In the genomic region with DNA sequence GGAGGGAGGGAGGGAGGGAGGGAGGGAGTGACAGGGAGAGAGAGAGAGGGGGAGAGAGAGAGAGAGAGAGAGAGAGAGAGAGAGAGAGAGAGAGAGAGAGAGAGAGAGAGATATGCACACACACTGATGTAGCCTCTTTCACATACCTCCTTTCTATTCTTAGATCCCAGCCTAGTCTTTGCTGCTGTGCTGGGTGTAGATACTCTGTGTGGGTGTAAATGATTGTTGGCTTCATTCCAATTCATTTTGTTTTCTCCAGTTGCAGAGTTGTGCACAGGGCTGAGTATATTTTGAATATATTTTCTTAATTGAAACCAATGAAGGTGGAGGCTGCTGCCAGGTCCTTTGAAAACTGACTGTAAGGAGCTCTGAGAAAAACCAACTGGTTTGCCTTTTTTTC, we compare ENCODE assay signal across 24 mouse cellular contexts.
A peak's percentile ranks its signal among the peaks of the same experiment; 100 is the strongest.
DNase-seq lines count a peak whose midpoint lies in the region; ATAC-seq lines count a peak whose summit lies in the region.
"Had no signal": no experiment of that assay in that cellular context is flagged by ENCODE, and none has a peak within 500 bp of the region (broad histone marks: within the 10 kb centered on the region; RNA-seq: fewer than 3 reads in every experiment).

No protein-coding gene starts in this region.

- no peak overlapping the region for H3K4me2 ChIP-seq in forebrain, embryonic 16.5 days (ENCODE audit: low read length)
- no peak overlapping the region for H3K4me2 ChIP-seq in forebrain, embryonic 13.5 days
- no peak overlapping the region for H3K4me2 ChIP-seq in heart, embryonic 16.5 days (ENCODE audit: low read depth, low read length)
- H3K4me2 ChIP-seq: heart, embryonic 12.5 days; hindbrain, embryonic 15.5 days; intestine, embryonic 15.5 days had no signal

- no peak overlapping the region for H3K9ac ChIP-seq in forebrain, embryonic 16.5 days (replicated peaks; ENCODE audit: low read depth, low read length)
- no peak overlapping the region for H3K9ac ChIP-seq in forebrain, embryonic 13.5 days
- no peak overlapping the region for H3K9ac ChIP-seq in heart, embryonic 16.5 days (ENCODE audit: low read length)
- H3K9ac ChIP-seq: heart, embryonic 12.5 days; hindbrain, embryonic 15.5 days; intestine, embryonic 15.5 days had no signal

- intact Hi-C loops in left cerebral cortex, postnatal 25 days (cut with DNase I) = no loop called here
- intact Hi-C loops in left cerebral cortex, postnatal 36 days (cut with DNase I) = no loop called here

- H3K27me3 ChIP-seq in forebrain, embryonic 16.5 days (replicated peaks; ENCODE audit: control insufficient read depth, insufficient read depth, low read length) = no peaks in the 10 kb centered on the region
- H3K27me3 ChIP-seq in forebrain, embryonic 13.5 days = no peaks in the 10 kb centered on the region
- H3K27me3 ChIP-seq in heart, embryonic 16.5 days (ENCODE audit: control insufficient read depth, insufficient read depth, low read length) = no peaks in the 10 kb centered on the region
- H3K27me3 ChIP-seq: heart, embryonic 12.5 days; hindbrain, embryonic 15.5 days; intestine, embryonic 15.5 days had no signal

- H3K4me3 ChIP-seq in forebrain, embryonic 16.5 days (replicated peaks; ENCODE audit: low read length) = no peak overlapping the region
- no peak overlapping the region for H3K4me3 ChIP-seq in forebrain, embryonic 13.5 days
- H3K4me3 ChIP-seq in heart, embryonic 16.5 days (ENCODE audit: low read length) = no peak overlapping the region
- H3K4me3 ChIP-seq: forebrain, embryonic 10.5 days; heart, embryonic 12.5 days; hindbrain, embryonic 15.5 days; intestine, embryonic 15.5 days had no signal

- no peak for DNase-seq in heart, postnatal 4 days
- DNase-seq in left cerebral cortex, postnatal 25 days (ENCODE audit: low spot score in 2 of 2) = peak; percentile 2 to 14
- DNase-seq in left cerebral cortex, postnatal 36 days (ENCODE audit: low spot score in 2 of 2) = no peak
- DNase-seq in telencephalon, adult 2 months (ENCODE audit: low read depth, low spot score) = peak; percentile 31
- no peak for DNase-seq in gastrocnemius, adult 18-20 months (ENCODE audit: low spot score)
- DNase-seq: adrenal gland, adult 2 months; adrenal gland, postnatal 14 days; cerebellum, adult 18-20 months; cerebellum, adult 9-10 months; cerebellum, postnatal 14 days; gastrocnemius, postnatal 10 days; gastrocnemius, postnatal 36 days; heart, postnatal 10 days; heart, postnatal 36 days; kidney, adult 11 months; kidney, adult 9 months had no signal

- H3K27ac ChIP-seq in forebrain, embryonic 16.5 days (ENCODE audit: low read length) = no peak overlapping the region
- no peak overlapping the region for H3K27ac ChIP-seq in forebrain, embryonic 13.5 days
- no peak overlapping the region for H3K27ac ChIP-seq in heart, embryonic 16.5 days (ENCODE audit: low read length)
- H3K27ac ChIP-seq: forebrain, embryonic 10.5 days; hindbrain, embryonic 15.5 days; intestine, embryonic 15.5 days had no signal

- H3K4me1 ChIP-seq in forebrain, embryonic 16.5 days (replicated peaks; ENCODE audit: control insufficient read depth, insufficient read depth, low read length) = no peaks in the 10 kb centered on the region
- H3K4me1 ChIP-seq in forebrain, embryonic 13.5 days = no peaks in the 10 kb centered on the region
- no peaks in the 10 kb centered on the region for H3K4me1 ChIP-seq in heart, embryonic 16.5 days (ENCODE audit: control insufficient read depth, insufficient read depth, low read length)
- H3K4me1 ChIP-seq: forebrain, embryonic 10.5 days; hindbrain, embryonic 15.5 days; intestine, embryonic 15.5 days had no signal

- H3K36me3 ChIP-seq in forebrain, embryonic 16.5 days (ENCODE audit: control insufficient read depth, insufficient read depth) = no peaks in the 10 kb centered on the region
- H3K36me3 ChIP-seq in forebrain, embryonic 13.5 days (ENCODE audit: poor library complexity, severe bottlenecking) = no peaks in the 10 kb centered on the region
- no peaks in the 10 kb centered on the region for H3K36me3 ChIP-seq in heart, embryonic 16.5 days (ENCODE audit: control insufficient read depth, insufficient read depth)
- H3K36me3 ChIP-seq: forebrain, embryonic 10.5 days; heart, embryonic 12.5 days; hindbrain, embryonic 15.5 days; intestine, embryonic 15.5 days had no signal

- no peaks in the 10 kb centered on the region for H3K9me3 ChIP-seq in forebrain, embryonic 16.5 days (ENCODE audit: control insufficient read depth, low read length)
- no peaks in the 10 kb centered on the region for H3K9me3 ChIP-seq in forebrain, embryonic 13.5 days (replicated peaks)
- no peaks in the 10 kb centered on the region for H3K9me3 ChIP-seq in heart, embryonic 16.5 days (replicated peaks; ENCODE audit: control insufficient read depth, low read length)
- H3K9me3 ChIP-seq: forebrain, embryonic 10.5 days; heart, embryonic 12.5 days; hindbrain, embryonic 15.5 days; intestine, embryonic 15.5 days had no signal

- ATAC-seq in forebrain, embryonic 16.5 days = peak; percentile 66; the same call in 1 of the 2 replicates
- no peak for ATAC-seq in forebrain, embryonic 13.5 days
- peak; percentile 77; the same call in 1 of the 2 replicates for ATAC-seq in heart, embryonic 16.5 days (replicated peaks; ENCODE audit: extremely low read depth, insufficient read depth, low FRiP score)
- ATAC-seq: CD4-positive, CD25-positive, alpha-beta regulatory T cell, adult 4 months; intestine, embryonic 15.5 days had no signal

Comparison
In these comparisons a context has a peak if more than half of its experiments do, and no peak if none do; other contexts are left out.
1. DNase-seq: peak in left cerebral cortex, postnatal 25 days (2 of 2) and telencephalon, adult 2 months (single experiment); none in heart, postnatal 4 days (single experiment), left cerebral cortex, postnatal 36 days (0 of 2) and gastrocnemius, adult 18-20 months (single experiment).